Mouse (Mus musculus) cerebellum, adult (tissue): ENCODE measurements around the gene Lekr1.
A peak's percentile ranks its signal among the peaks of the same experiment; 100 is the strongest.

Source experiments
- ATAC-seq: cut with Nextera tagmentation; 2 replicates; pipeline ENCODE4 v1.9.2; 2017; ENCODE audit warnings: mild to moderate bottlenecking, moderate library complexity, mixed read lengths; ENCODE audit not compliant: insufficient number of reproducible peaks, low FRiP score, low TSS enrichment

Lekr1 gene

DNA sequence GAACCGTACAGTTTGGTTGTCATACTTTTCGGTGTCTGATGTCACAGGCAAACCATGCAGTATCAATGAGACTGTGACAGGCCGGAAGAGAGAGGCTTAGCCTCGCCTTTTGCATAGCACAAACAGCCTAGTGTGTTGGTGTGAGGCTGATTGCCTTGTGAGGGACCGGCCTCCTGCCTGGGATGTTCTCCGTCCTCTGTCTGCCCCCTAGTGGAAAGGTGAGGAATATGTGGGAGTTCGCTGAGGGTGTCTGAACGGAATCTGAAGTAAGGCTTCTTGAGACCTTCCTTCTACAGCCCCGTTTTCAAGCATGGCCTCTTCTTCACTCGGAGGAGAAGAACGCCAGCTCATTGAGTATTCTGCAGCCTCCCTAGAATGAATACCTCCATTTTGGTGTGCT lies 197.3 kb downstream of the Lekr1 start:
- peak; percentile 89 for ATAC-seq

DNA sequence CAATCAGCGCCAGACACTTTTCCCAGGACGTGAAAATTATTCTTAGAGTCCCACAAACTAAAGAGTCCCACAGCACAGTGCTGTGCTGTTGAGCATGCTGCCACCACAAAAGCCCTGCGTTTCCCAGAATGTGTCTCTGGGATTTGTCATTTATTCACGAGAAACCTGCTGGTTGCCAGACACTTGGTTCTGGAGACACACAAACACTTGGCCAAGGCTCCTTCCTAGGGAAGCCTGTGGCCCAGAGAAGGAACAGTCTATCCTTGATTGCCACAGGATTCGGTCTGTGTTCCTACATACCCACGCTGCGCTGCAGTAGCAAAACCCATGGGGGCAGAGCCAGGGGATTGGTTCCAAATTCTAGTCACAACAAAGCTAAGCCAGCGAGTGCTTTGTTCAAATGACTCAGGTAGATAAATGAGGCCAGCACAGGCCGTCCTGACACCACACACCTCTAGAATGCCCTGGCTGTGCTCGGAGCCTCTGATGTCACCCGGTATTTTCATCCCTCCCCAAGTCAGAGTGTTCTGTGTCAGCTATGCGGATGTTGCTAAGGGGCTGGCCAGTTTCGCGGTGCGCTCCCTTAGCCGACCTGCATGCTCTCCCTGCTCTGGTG lies 197.8 kb downstream of the Lekr1 start:
- ATAC-seq = peak; percentile 23

DNA sequence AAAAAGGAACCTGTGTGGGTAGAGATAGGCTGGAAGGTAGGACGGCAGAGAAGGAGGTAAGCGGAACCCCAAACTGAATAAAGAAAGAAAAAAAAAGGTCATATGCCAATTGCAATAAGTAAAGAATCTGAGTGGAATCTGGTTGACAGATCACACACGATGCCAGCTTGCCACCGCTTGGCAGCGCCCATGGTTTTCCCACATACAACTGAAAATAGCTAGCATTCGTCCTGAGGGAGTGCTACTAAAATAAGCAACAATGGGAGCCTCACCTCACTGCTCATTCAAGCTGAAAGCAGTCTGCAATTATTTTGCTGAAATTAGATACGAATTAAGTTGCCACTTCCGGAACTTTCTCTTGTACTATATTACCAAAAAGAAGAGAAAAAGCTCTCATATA lies 202.9 kb downstream of the Lekr1 start:
- ATAC-seq = 0 out of 2 replicates have a peak, but pooled peaks have one; percentile 32

DNA sequence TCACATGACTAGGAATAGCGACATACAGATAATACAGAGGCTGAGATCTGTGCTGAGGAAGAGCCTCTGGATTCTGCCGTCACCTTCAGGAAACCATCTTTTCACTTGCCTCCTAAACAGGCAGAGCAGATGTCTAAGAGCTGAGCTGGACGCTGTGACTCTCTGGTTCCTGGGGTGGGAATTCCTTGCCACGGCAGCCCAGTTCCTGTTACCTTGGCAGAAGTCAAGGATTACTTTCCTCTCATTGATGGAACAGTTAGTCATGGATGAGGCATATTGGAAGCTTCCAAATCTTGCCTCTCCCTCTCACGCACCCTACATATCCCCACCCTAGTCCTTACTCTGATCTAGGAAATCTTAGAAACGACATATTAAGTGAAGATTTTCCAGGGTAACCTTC lies 203.7 kb downstream of the Lekr1 start:
- no peak for ATAC-seq

DNA sequence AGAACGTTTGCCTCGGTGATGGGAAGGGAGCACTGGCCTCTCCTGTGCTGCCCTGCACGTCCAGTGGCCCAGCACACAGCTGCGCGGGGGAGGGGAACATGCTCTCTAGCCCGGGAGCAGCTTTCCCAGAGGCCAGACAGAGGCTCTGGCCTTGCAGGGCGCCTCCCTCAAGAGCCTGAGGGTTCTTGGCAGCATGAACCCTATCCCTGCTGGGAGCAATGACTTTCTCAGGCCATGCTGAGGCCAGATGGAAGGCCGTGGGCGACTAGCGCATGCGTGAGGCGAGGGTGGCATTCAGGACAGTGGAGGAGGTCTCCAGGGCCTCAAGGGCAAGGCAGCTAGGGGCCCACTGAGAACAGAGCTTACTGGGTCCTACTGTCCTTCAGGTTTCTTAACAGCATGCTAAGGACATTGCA lies 205.2 kb downstream of the Lekr1 start:
- peak; percentile 79 for ATAC-seq

DNA sequence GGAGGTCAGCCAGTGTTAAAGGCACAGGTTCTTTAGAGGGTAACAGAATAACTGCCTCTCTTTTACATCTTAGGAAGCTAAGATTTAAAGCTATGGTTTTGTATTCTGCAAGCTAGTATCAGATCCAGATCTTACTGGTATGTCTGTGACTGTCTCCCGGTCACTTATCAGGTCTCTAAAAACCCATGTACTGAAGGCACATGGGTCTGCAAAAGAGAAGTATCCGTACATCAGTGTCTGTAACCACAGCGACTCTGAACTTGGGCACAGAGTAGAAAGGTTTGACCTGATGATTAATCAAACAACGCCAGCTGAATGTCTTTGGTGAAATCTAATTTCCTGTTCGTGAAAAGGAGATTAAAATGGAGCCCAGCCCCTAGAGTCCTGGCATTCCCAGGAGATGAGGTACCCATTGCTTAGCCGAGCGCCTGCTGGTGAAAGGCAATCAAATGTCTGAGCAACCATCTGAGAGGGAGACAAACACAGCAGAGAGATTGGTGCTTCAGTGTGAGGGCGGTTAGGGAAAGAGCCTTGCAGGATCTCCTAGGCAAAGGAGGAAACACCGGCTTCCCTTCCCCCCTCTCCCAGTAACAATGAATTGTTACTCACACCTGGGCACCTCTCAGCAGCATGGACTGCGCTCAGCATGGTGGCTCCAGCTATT lies 205.7 kb downstream of the Lekr1 start:
- 0 out of 2 replicates have a peak, but pooled peaks have one; percentile 2 for ATAC-seq

DNA sequence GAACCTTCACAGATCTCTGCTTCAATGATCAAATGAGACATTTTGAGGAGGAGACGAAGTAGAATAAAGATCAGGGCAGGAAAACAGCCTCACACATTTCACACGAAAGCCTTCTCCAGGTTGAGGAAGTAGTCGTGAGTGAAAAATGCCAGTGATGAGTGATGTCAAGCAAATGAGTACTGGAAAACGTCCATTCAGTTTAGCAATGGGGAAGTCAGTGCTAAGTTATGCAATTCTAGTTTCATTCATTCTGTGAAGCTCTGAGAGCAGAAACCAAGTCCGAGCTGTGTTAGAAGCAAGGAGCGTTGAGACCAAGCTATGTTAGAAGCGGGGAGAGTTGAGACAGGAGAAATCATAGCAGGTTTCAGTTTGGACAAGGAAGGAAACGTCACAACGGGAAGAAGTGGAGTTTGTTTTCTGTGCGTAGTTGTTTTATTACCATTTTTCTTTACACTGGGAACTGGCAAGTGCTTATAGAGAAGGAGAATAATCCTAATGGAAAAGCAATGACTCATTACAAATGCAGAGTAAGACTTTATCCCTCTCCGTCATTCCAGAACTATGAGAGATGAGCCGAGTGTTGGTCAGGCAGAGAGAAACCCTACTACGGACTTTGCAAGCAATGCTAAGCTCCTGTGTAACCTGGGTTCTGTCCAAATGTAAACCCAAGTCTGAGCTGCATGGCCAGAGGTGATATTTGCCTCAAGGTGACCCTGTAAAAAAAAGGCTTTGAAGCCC lies 207.2 kb downstream of the Lekr1 start:
- no peak for ATAC-seq
